Mouse (Mus musculus): ENCODE results near the gene Ctag2.

Gene Ctag2

DNA sequence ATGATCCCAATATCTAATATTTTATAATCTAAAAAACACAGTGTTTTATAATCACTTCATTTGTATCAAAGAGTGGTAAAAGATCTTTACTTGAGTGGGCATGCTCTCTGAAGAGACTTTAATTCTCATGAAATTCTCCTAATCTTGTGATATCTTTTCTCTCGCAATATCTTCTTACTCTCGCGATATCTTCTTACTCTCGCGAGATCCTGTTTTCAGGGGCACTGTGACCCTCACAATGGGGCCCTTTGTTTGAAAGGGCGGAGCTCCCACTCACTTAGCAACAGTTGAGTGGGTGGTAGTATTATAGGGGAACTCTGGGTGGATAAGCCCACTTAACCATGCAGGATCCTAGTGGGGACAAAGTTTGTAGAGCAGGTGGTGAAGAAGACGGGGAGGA is at the start of gene Ctag2:
Ctag2 (plus strand) TSS at position 301 of the 400 bp plus-strand sequence.
- no peak for DNase-seq
